Mouse (Mus musculus) urinary bladder, adult 18-20 months (tissue): ENCODE results near the gene Cdca5.

Source experiments
- DNase-seq, 2 experiments: peaks; one replicate each; pipeline ENCODE4 v3.0.0; 2022; ENCODE audit warnings: low spot score in 2 of 2, mixed read lengths in 2 of 2

The Cdca5 gene

DNA sequence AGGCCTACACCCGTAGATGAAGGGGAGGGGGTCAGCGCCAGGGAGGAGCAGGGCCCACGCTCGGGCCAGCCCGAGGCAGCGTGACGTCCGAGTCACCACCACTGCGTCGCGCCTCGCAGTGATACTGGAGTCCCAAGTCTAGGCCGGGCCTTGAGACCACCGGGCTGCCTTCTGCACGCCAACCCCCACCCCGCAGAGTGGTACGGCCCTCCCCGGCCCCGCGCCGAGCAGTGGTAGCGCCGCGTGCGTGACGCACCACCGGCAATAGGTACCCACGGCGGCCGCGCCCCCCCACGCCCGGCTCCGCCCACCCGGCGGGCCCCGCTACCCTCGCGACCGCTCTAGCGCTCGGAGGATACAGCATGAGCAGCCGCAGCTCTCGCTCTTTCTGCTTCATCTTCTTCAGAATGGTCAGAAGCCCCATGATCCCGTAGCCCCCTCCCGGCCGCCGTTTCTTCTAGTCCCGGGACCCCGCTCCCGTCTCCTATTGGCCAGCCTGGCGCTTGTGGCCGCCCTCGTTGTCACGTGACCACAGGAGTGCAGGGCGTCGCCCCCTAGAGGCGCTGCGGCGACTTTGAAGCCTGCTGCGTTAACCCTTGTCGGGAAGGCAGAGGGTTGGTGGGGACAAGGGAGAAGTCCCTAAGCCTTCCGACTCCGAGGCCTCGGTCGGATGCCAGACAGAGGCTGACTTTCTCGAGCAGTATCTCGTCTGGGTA lies 56.1 kb downstream of the Cdca5 start, which contains the start of gene Batf2:
Gene Batf2 (plus strand): TSS at position 306 of the 716 bp plus-strand sequence.
- peak; percentile 80 to 89 for DNase-seq

DNA sequence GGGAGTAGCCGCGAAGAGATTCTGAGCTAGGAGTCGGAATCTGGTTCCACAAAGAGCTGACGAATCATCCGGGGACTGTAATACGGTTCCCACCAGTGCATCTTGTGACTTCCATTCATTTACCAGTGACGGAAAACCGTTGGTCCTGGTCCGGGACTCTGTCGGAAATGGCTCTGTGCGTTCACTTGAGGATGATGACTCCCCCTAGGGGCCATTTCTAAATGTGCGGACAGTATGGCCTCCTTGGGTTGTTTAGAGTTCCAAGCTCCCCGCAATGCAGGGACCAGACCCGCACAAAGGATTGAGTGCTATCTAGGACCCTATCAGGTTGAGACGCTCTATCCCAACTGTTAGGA lies 56.6 kb downstream of the Cdca5 start, which contains the start of gene Arl2:
Gene Arl2 (minus strand): TSS at position 155 of the 356 bp plus-strand sequence.
- peak in 1 of 2 experiments; percentile 57 for DNase-seq
